Mouse (Mus musculus): ENCODE results near the gene Cdc27. TPM values are rescaled to one million over a fixed set of nuclear protein-coding genes. Genes with fewer than 3 reads are reported as not detected.

Gene Cdc27
- polyA plus RNA-seq (2015; fragmentation: Nextera tagmentation; extraction: Ambion mirVana), result 38.6 and 41.9 TPM in 2 replicates

GRCm38 (mm10) chr11:104550406-104550974 lies at the start of gene Cdc27, which contains the start of gene Myl4:
Gene Cdc27 (minus strand): TSS chr11:104550620.
Gene Myl4 (plus strand): TSS chr11:104550663.

GRCm38 (mm10) chr11:104468751-104469268 lies 81.6 kb downstream of the Cdc27 start, which contains the start of gene Kansl1:
Gene Kansl1 (minus strand): TSS chr11:104468861.

Other genes starting within 250 kb of the Cdc27 start
- gene Kansl1, start 81.8 kb downstream of the Cdc27 start, polyA plus RNA-seq (2015; fragmentation: Nextera tagmentation; extraction: Ambion mirVana), result 16.4 and 18.1 TPM in 2 replicates
- gene Myl4, start within 50 bp of the Cdc27 start, polyA plus RNA-seq (2015; fragmentation: Nextera tagmentation; extraction: Ambion mirVana), result 6.5 and 7.2 TPM in 2 replicates
- 2.1 and 2.6 TPM in 2 replicates for gene Itgb3, start 57.4 kb upstream of the Cdc27 start, polyA plus RNA-seq (2015; fragmentation: Nextera tagmentation; extraction: Ambion mirVana)
- 0.09 and 0.75 TPM in 2 replicates for gene Gm11639, start 135.1 kb upstream of the Cdc27 start, polyA plus RNA-seq (2015; fragmentation: Nextera tagmentation; extraction: Ambion mirVana)